Mouse (Mus musculus) kidney, embryonic 14.5 days (tissue): ENCODE results near the gene Amdhd2. TPM values are rescaled to one million over a fixed set of nuclear protein-coding genes. Genes with fewer than 3 reads are reported as not detected.

Source experiments
- ATAC-seq: fragments of 200-750 bp; cut with Nextera tagmentation; 2 replicates; pipeline ENCODE4 v1.8.0; 2017; ENCODE audit warnings: moderate number of reproducible peaks, mild to moderate bottlenecking, moderate TSS enrichment, moderate library complexity; ENCODE audit not compliant: low FRiP score, low TSS enrichment
- H3K27ac ChIP-seq: fragments of 300-500 bp; sonication (generic); 2 replicates; pipeline ENCODE4 v1.5.1; 2014; ENCODE audit warnings: low read depth, mild to moderate bottlenecking, low read length, moderate library complexity, mixed read lengths
- H3K27me3 ChIP-seq: fragments of 300-500 bp; sonication (generic); 2 replicates; pipeline ENCODE4 v1.6.1; 2014; ENCODE audit warnings: mild to moderate bottlenecking, low read length; ENCODE audit not compliant: control insufficient read depth, insufficient read depth
- H3K36me3 ChIP-seq: fragments of 300-500 bp; sonication (generic); 2 replicates; pipeline ENCODE4 v1.6.1; 2014; ENCODE audit warnings: low read length, mixed read lengths; ENCODE audit not compliant: control insufficient read depth, insufficient read depth
- H3K4me1 ChIP-seq: fragments of 300-500 bp; sonication (generic); 2 replicates; pipeline ENCODE4 v1.6.1; 2014; ENCODE audit warnings: low read length, mixed read lengths; ENCODE audit not compliant: control insufficient read depth, insufficient read depth
- H3K4me2 ChIP-seq: fragments of 300-500 bp; sonication (generic); replicated peaks from 2 replicates; pipeline ENCODE4 v1.6.1; 2014; ENCODE audit warnings: low read depth, mild to moderate bottlenecking, low read length
- H3K4me3 ChIP-seq: fragments of 300-500 bp; sonication (generic); 2 replicates; pipeline ENCODE4 v1.5.1; 2014; ENCODE audit warnings: mild to moderate bottlenecking, low read length
- H3K9ac ChIP-seq: fragments of 300-500 bp; sonication (generic); 2 replicates; pipeline ENCODE4 v1.6.1; 2014; ENCODE audit warnings: low read depth, mild to moderate bottlenecking, low read length, moderate library complexity
- H3K9me3 ChIP-seq: fragments of 300-500 bp; sonication (generic); 2 replicates; pipeline ENCODE4 v1.6.1; 2016; ENCODE audit warnings: low read length; ENCODE audit not compliant: control insufficient read depth
- WGBS: fragments of 180-500 bp; shearing (Covaris S2); extraction: QIAGEN DNeasy Blood & Tissue Kit; methylation state at CpG from one replicate; pipeline ENCODE4 v1.1.7; 2014; 5-methylcytosine and 5-hydroxymethylcytosine counted together
- polyA plus RNA-seq: library from polyadenylated mRNA; unstranded; fragments of >200 nt; fragmentation: Nextera tagmentation; extraction: Ambion mirVana; gene quantifications from 2 replicates; pipeline ENCODE4 v1.2.1, GENCODE M21; 2014

Gene Amdhd2
- polyA plus RNA-seq, 1 experiment from 2014 or later = 33.0 TPM

- H3K9me3 ChIP-seq = no peaks in the 10 kb centered on the region
- no peak for ATAC-seq
- H3K9ac ChIP-seq = no peak overlapping the region
- H3K36me3 ChIP-seq = peaks cover 25% of the 10 kb centered on the region
- no peak overlapping the region for H3K4me3 ChIP-seq
- 85% methylated on average over 11 of the region's 11 CpGs for WGBS
- H3K4me1 ChIP-seq = peaks cover 15% of the 10 kb centered on the region
- H3K27me3 ChIP-seq = no peaks in the 10 kb centered on the region
- no peak overlapping the region for H3K27ac ChIP-seq
- H3K4me2 ChIP-seq = no peak overlapping the region
Measured at GRCm38 (mm10) chr17:24164566-24165259, 1.1 kb upstream of the Amdhd2 start.

- Histone ChIP-seq H3K27ac (no peak overlapping the region; the same call in 1 of the 2 replicates), H3K27me3 (no peaks in the 10 kb centered on the region), H3K4me3 (peak overlapping the region; percentile 84), H3K4me1 (peaks cover 9% of the 10 kb centered on the region), H3K9me3 (no peaks in the 10 kb centered on the region), H3K4me2 (peak overlapping the region; percentile 79), H3K36me3 (peaks cover 23% of the 10 kb centered on the region), H3K9ac (peak overlapping the region; percentile 74)
- WGBS = 17% methylated on average over 17 of the region's 17 CpGs
- ATAC-seq = no peak
Measured at GRCm38 (mm10) chr17:24162584-24163175, 886 bp downstream of the Amdhd2 start.

GRCm38 (mm10) chr17:24161466-24161865 is 2.1 kb downstream of the Amdhd2 start:
- Histone ChIP-seq H3K9me3 (no peaks in the 10 kb centered on the region), H3K4me2 (no peak overlapping the region), H3K27ac (no peak overlapping the region), H3K27me3 (no peaks in the 10 kb centered on the region), H3K36me3 (peaks cover 16% of the 10 kb centered on the region; the same call in 1 of the 2 replicates), H3K4me3 (no peak overlapping the region), H3K4me1 (peaks cover 5% of the 10 kb centered on the region), H3K9ac (no peak overlapping the region)
- no peak for ATAC-seq
- WGBS = 77% methylated on average over 5 of the region's 5 CpGs

GRCm38 (mm10) chr17:24157526-24157925 is 6.0 kb downstream of the Amdhd2 start:
- Histone ChIP-seq H3K27me3 (no peaks in the 10 kb centered on the region), H3K4me2 (no peak overlapping the region), H3K9me3 (no peaks in the 10 kb centered on the region), H3K9ac (no peak overlapping the region), H3K36me3 (peaks cover 10% of the 10 kb centered on the region; the same call in 1 of the 2 replicates), H3K4me3 (no peak overlapping the region), H3K4me1 (peaks cover 1% of the 10 kb centered on the region), H3K27ac (no peak overlapping the region)
- no peak for ATAC-seq
- WGBS = 98% methylated on average over 4 of the region's 4 CpGs

- Histone ChIP-seq H3K27me3 (no peaks in the 10 kb centered on the region), H3K4me3 (no peak overlapping the region), H3K9ac (no peak overlapping the region), H3K36me3 (peaks cover 10% of the 10 kb centered on the region; the same call in 1 of the 2 replicates), H3K27ac (no peak overlapping the region), H3K9me3 (no peaks in the 10 kb centered on the region), H3K4me2 (no peak overlapping the region), H3K4me1 (peaks cover 3% of the 10 kb centered on the region; the same call in 1 of the 2 replicates)
- 87% methylated on average over 6 of the region's 6 CpGs for WGBS
- ATAC-seq = no peak
Measured at GRCm38 (mm10) chr17:24157121-24157520, 6.4 kb downstream of the Amdhd2 start.

- H3K36me3 ChIP-seq = peaks cover 10% of the 10 kb centered on the region; the same call in 1 of the 2 replicates
- no peaks in the 10 kb centered on the region for H3K27me3 ChIP-seq
- no peak overlapping the region for H3K4me2 ChIP-seq
- H3K4me3 ChIP-seq = no peak overlapping the region
- ATAC-seq = no peak
- H3K9ac ChIP-seq = no peak overlapping the region
- peaks cover 8% of the 10 kb centered on the region; the same call in 1 of the 2 replicates for H3K4me1 ChIP-seq
- WGBS = 84% methylated on average over 3 of the region's 3 CpGs
- no peaks in the 10 kb centered on the region for H3K9me3 ChIP-seq
- no peak overlapping the region for H3K27ac ChIP-seq
Measured at GRCm38 (mm10) chr17:24156394-24156793, 7.2 kb downstream of the Amdhd2 start.

GRCm38 (mm10) chr17:24155742-24156141 is 7.8 kb downstream of the Amdhd2 start:
- Histone ChIP-seq H3K4me3 (no peak overlapping the region), H3K36me3 (peaks cover 10% of the 10 kb centered on the region; the same call in 1 of the 2 replicates), H3K27ac (no peak overlapping the region), H3K9me3 (no peaks in the 10 kb centered on the region), H3K27me3 (no peaks in the 10 kb centered on the region), H3K9ac (no peak overlapping the region), H3K4me2 (no peak overlapping the region), H3K4me1 (peaks cover 8% of the 10 kb centered on the region; the same call in 1 of the 2 replicates)
- ATAC-seq = no peak
- 94% methylated on average over 9 of the region's 9 CpGs for WGBS

GRCm38 (mm10) chr17:24154463-24154862 is 9.1 kb downstream of the Amdhd2 start:
- peaks cover 10% of the 10 kb centered on the region; the same call in 1 of the 2 replicates for H3K36me3 ChIP-seq
- H3K4me3 ChIP-seq = no peak overlapping the region
- WGBS = 64% methylated on average over 3 of the region's 3 CpGs
- H3K27ac ChIP-seq = no peak overlapping the region
- no peaks in the 10 kb centered on the region for H3K27me3 ChIP-seq
- no peak overlapping the region for H3K9ac ChIP-seq
- no peaks in the 10 kb centered on the region for H3K9me3 ChIP-seq
- H3K4me2 ChIP-seq = no peak overlapping the region
- no peak for ATAC-seq
- H3K4me1 ChIP-seq = peaks cover 8% of the 10 kb centered on the region; the same call in 1 of the 2 replicates
